Mouse (Mus musculus): ENCODE data around the gene Ydjc.

DNA sequence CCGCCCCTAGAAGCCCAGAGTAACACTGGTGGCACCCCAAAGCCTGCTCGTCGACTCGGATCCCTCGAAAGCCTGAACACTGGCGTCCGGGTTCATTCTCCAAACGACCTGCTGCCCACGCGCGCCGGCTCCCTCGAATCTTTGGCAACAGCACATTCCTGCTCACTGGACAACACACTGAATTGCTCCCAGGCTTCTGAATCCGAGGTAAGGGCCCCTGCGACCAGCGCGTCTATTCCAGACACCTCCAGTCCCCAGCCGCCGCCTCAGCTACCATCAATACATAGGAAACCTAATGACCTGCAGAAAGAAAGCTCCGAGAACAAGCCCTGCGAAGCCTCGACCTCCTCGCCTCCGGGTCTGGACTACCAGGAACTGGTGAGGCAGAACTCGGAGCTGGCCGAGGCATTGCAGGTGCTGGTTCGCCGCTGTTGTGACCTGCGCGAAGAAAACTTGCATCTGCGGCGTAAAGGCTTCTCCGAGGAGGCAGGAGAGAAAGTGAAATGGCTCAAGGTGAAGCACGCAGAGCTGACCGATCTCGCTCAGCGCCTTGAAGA lies 65.1 kb downstream of the Ydjc start:
- TF ChIP-seq POLR2A (IDR thresholded peaks at IDR 0.05; ENCODE audit: control insufficient read depth in 1 of 2, insufficient read depth in 1 of 2, low read depth in 1 of 2, low read length in 2 of 2, poor library complexity in 1 of 2) (no peak), CTCF (IDR thresholded peaks at IDR 0.05 in 2 of 3, conservative IDR thresholded peaks at IDR 0.05 in 1 of 3; ENCODE audit: control insufficient read depth in 1 of 3, insufficient read depth in 1 of 3, low read depth in 2 of 3, low read length in 3 of 3, poor library complexity in 1 of 3, severe bottlenecking in 1 of 3) (no peak), ZC3H11A (IDR thresholded peaks at IDR 0.05; ENCODE audit: low read depth, low read length) (no peak), GABPA (IDR thresholded peaks at IDR 0.05; ENCODE audit: low read depth, low read length) (no peak), TBP (IDR thresholded peaks at IDR 0.05; ENCODE audit: low read depth, low read length) (no peak), NELFE (IDR thresholded peaks at IDR 0.05; ENCODE audit: low read depth, low read length) (no peak), SIN3A (IDR thresholded peaks at IDR 0.05; ENCODE audit: low read length) (no peak), MYC (IDR thresholded peaks at IDR 0.05; ENCODE audit: low read depth, low read length) (no peak), BHLHE40 (IDR thresholded peaks at IDR 0.05; ENCODE audit: borderline replicate concordance, low read depth, low read length) (no peak), MYB (IDR thresholded peaks at IDR 0.05; ENCODE audit: low read depth, low read length) (no peak), EP300 (IDR thresholded peaks at IDR 0.05; ENCODE audit: low read depth in 1 of 2, low read length in 2 of 2) (no peak), MAZ (IDR thresholded peaks at IDR 0.05; ENCODE audit: low read depth, low read length) (no peak), MAX (IDR thresholded peaks at IDR 0.05; ENCODE audit: low read length) (no peak)

Data from MEL (cell line).